Mouse (Mus musculus) G1E (cell line): Measurements from ENCODE around the gene Pccb.

Experiments
- CTCF ChIP-seq: IDR thresholded peaks from 2 replicates; pipeline ENCODE4 v1.5.1; 2012; ENCODE audit warnings: low read depth, low read length, inconsistent platforms, mixed read lengths
- GATA1 ChIP-seq: IDR thresholded peaks from 2 replicates; pipeline ENCODE4 v1.6.1; 2012; ENCODE audit warnings: borderline replicate concordance, low read length, inconsistent platforms, mixed read lengths
- GATA2 ChIP-seq: IDR thresholded peaks from 2 replicates; pipeline ENCODE4 v1.6.1; 2012; ENCODE audit warnings: low read depth, low read length, inconsistent platforms, borderline replicate concordance
- POLR2AphosphoS5 ChIP-seq: IDR thresholded peaks from 2 replicates; pipeline ENCODE4 v1.6.1; 2012; ENCODE audit warnings: low read depth, low read length, inconsistent platforms; ENCODE audit not compliant: insufficient replicate concordance
- TAL1 ChIP-seq: conservative IDR thresholded peaks from 2 replicates; pipeline ENCODE4 v1.6.1; 2012; ENCODE audit warnings: low read depth, low read length, inconsistent platforms, mixed read lengths

- TF ChIP-seq TAL1 = no peak
- no peak for TF ChIP-seq CTCF
- TF ChIP-seq POLR2AphosphoS5 = no peak
- no peak for TF ChIP-seq GATA1
- TF ChIP-seq GATA2 = no peak
Measured at GRCm38 (mm10) chr9:101072506-101072905, 37.8 kb upstream of the Pccb start.
